Mouse (Mus musculus): ENCODE results near the gene Man2a2. TPM values are rescaled to one million over a fixed set of nuclear protein-coding genes. Genes with fewer than 3 reads are reported as not detected.

The Man2a2 gene
- polyA plus RNA-seq (2014; fragmentation: Nextera tagmentation; extraction: Ambion mirVana), result 15.9 and 19.5 TPM in 2 replicates

DNA sequence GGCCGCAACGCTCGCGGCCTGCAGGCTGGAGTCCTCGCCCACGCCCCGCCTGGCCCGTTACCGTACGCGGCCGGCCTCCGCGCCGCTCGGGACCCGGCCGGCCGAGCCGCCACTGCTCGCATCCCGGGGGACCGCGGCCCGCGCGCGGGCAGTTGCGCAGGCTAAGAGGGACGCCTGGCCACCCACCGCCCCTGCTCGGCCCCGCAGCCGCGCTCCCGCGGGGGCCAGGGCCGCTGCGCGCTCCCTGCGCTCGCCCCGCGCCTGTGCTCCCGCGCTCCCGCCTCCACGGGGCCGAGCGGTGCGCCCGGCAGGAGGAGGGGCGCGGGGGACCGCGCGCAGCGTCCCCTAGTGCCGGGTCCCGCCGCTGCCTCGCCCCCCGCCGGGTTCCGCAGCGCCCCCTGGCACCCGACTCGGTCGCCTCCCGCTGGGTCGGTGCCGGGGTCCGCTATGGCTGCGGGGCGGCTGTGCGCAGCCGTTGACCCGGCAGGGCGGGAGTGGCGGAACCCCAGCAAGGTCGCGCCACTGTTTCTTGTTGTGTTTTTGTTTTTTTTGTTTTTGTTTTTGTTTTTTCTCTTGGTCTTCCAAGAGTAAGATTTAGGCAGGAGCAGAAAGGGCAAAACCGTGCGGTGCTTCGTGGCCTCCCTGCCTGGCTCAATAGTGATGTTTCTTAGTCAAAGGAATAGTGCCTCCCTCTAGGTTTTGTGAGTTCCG is at the start of gene Man2a2:
Gene Man2a2, minus strand, starts transcription at position 335 of the 711 bp plus-strand sequence.
- Histone ChIP-seq H3K9ac (ENCODE audit: low read length) (peak within 1 kb of the TSS; percentile 82), H3K4me3 (ENCODE audit: control insufficient read depth in 1 of 2, insufficient read depth in 1 of 2, low read depth in 1 of 2, low read length in 2 of 2) (peak within 1 kb of the TSS; percentile 70 to 89), H3K36me3 (ENCODE audit: control insufficient read depth, insufficient read depth, low read length) (peaks cover 26% of the 10 kb centered on the region), H3K27me3 (ENCODE audit: control insufficient read depth, insufficient read depth, low read length) (no peaks in the 10 kb centered on the region), H3K27ac (replicated peaks in 1 of 2; ENCODE audit: control insufficient read depth in 1 of 2, insufficient read depth in 1 of 2, low read depth in 2 of 2, low read length in 2 of 2) (peak within 1 kb of the TSS; percentile 78 to 84), H3K9me3 (ENCODE audit: control insufficient read depth, low read length) (no peaks in the 10 kb centered on the region), H3K4me1 (ENCODE audit: control insufficient read depth in 2 of 2, insufficient read depth in 2 of 2, low read length in 2 of 2) (peaks cover 11 to 20% of the 10 kb centered on the region in 2 experiments), H3K4me2 (ENCODE audit: low read length) (peak within 1 kb of the TSS; percentile 76)
- ATAC-seq (ENCODE audit: insufficient number of reproducible peaks, insufficient read depth, low FRiP score, low read depth), result peak; percentile 63
- WGBS, result under 1% methylated on average over 85 of the region's 86 CpGs

DNA sequence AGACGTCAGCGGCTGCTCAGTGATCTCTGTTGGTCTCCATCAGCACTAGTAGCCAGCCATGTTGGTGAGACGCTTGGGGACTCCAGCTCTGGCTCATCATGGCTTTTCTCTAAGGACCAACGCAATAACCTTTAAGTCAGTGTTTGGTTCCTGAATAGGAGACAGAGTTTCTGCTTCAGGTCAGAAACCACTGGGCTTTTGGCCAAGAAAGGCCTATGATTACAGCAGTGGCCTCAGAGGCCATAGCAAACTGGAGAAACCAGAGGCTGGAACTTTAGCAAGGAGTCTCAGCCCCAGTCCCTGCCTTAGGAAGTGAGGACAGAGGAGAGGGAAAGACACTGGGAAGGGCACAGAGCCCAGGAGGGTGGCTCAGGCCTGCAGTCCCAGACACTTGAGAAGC is 49.4 kb upstream of the Man2a2 start:
- no peak for ATAC-seq (ENCODE audit: insufficient number of reproducible peaks, insufficient read depth, low FRiP score, low read depth)
- no peaks in the 10 kb centered on the region for H3K27me3 ChIP-seq (ENCODE audit: control insufficient read depth, insufficient read depth, low read length)
- peak overlapping the region in 1 of 2 experiments; percentile 33; a peak in 1 of 4 replicates for H3K27ac ChIP-seq (replicated peaks in 1 of 2; ENCODE audit: control insufficient read depth in 1 of 2, insufficient read depth in 1 of 2, low read depth in 2 of 2, low read length in 2 of 2)
- peaks cover 6 to 11% of the 10 kb centered on the region in 2 experiments; a peak in 3 of 4 replicates for H3K4me1 ChIP-seq (ENCODE audit: control insufficient read depth in 2 of 2, insufficient read depth in 2 of 2, low read length in 2 of 2)
- H3K36me3 ChIP-seq (ENCODE audit: control insufficient read depth, insufficient read depth, low read length), result no peaks in the 10 kb centered on the region
- H3K4me3 ChIP-seq (ENCODE audit: control insufficient read depth in 1 of 2, insufficient read depth in 1 of 2, low read depth in 1 of 2, low read length in 2 of 2), result no peak overlapping the region
- H3K9me3 ChIP-seq (ENCODE audit: control insufficient read depth, low read length), result 0 out of 2 replicates have a peak, but pooled peaks cover 2% of the 10 kb centered on the region
- no peak overlapping the region for H3K4me2 ChIP-seq (ENCODE audit: low read length)
- no peak overlapping the region for H3K9ac ChIP-seq (ENCODE audit: low read length)
- 78% methylated on average over 4 of the region's 4 CpGs for WGBS

DNA sequence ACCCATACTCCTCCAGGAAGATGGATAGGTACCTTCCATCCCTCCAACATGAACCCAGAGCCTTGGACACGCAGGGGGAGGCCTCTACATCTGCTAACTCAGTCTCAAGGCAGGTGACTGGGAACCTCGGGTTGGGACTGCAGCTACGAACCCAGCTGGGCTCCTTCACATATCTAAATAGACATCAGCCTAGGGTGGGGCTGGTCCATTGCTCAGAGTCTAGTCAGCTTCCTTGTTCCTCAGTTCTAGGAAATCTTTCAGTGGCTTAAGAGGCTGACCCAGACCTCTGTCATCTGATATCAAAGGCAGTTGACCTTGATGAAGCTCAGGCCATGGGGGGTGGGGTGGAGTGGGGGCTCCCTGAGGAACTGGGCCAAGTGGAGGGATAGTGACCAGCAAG is 48.1 kb upstream of the Man2a2 start:
- no peaks in the 10 kb centered on the region for H3K9me3 ChIP-seq (ENCODE audit: control insufficient read depth, low read length)
- H3K4me2 ChIP-seq (ENCODE audit: low read length), result no peak overlapping the region
- no peaks in the 10 kb centered on the region for H3K36me3 ChIP-seq (ENCODE audit: control insufficient read depth, insufficient read depth, low read length)
- no peak overlapping the region for H3K27ac ChIP-seq (replicated peaks in 1 of 2; ENCODE audit: control insufficient read depth in 1 of 2, insufficient read depth in 1 of 2, low read depth in 2 of 2, low read length in 2 of 2)
- 70% methylated on average over 3 of the region's 3 CpGs for whole genome bisulfite sequencing
- no peak overlapping the region for H3K9ac ChIP-seq (ENCODE audit: low read length)
- peaks cover 6 to 11% of the 10 kb centered on the region in 2 experiments; a peak in 3 of 4 replicates for H3K4me1 ChIP-seq (ENCODE audit: control insufficient read depth in 2 of 2, insufficient read depth in 2 of 2, low read length in 2 of 2)
- H3K4me3 ChIP-seq (ENCODE audit: control insufficient read depth in 1 of 2, insufficient read depth in 1 of 2, low read depth in 1 of 2, low read length in 2 of 2), result no peak overlapping the region
- no peaks in the 10 kb centered on the region for H3K27me3 ChIP-seq (ENCODE audit: control insufficient read depth, insufficient read depth, low read length)
- no peak for ATAC-seq (ENCODE audit: insufficient number of reproducible peaks, insufficient read depth, low FRiP score, low read depth)

DNA sequence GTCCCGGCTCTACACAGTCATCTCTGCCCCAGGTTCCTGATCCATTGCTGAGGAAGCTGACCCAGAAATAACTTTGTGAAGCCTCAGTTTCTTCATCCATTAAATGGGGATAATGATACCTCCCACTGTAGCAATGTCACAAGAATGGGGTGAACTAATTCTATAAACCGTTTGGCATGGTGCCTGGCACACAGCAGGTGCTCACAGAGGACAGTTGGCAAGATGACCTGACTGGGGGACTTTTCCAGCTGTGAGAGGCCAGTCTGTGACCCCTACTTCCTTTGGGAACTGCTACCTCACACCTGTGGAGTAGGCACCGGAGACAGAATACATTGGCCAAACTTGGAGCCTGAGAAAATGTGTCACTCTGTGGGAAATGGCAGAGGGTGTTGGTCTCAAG is 46.9 kb upstream of the Man2a2 start:
- Histone ChIP-seq H3K27ac (replicated peaks in 1 of 2; ENCODE audit: control insufficient read depth in 1 of 2, insufficient read depth in 1 of 2, low read depth in 2 of 2, low read length in 2 of 2) (no peak overlapping the region), H3K9me3 (ENCODE audit: control insufficient read depth, low read length) (no peaks in the 10 kb centered on the region), H3K4me1 (ENCODE audit: control insufficient read depth in 2 of 2, insufficient read depth in 2 of 2, low read length in 2 of 2) (peaks cover 5 to 7% of the 10 kb centered on the region in 2 experiments; a peak in 3 of 4 replicates), H3K4me3 (ENCODE audit: control insufficient read depth in 1 of 2, insufficient read depth in 1 of 2, low read depth in 1 of 2, low read length in 2 of 2) (no peak overlapping the region), H3K27me3 (ENCODE audit: control insufficient read depth, insufficient read depth, low read length) (no peaks in the 10 kb centered on the region), H3K9ac (ENCODE audit: low read length) (no peak overlapping the region), H3K4me2 (ENCODE audit: low read length) (no peak overlapping the region), H3K36me3 (ENCODE audit: control insufficient read depth, insufficient read depth, low read length) (no peaks in the 10 kb centered on the region)
- WGBS, result 80% methylated on average over 3 of the region's 3 CpGs
- ATAC-seq (ENCODE audit: insufficient number of reproducible peaks, insufficient read depth, low FRiP score, low read depth), result no peak

DNA sequence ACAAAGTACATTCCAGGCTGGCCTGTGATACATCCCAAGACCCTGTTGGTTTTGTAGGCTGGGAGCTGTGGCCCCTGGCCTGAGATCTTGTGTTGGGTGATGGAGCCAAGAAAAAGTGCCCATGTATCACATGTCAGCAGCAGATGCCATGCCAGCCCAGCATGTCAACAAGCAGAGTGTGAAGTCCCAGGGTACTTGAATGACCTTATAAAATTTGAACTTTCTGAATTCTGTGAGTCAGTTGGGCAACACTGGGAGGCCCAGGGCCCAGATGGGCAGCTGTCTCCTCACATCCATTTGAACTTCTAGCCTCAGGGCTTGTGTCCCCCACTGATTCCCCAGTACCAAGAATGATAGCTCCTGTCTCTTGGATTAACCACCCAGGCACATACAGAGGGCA is 46.4 kb upstream of the Man2a2 start:
- Histone ChIP-seq H3K9ac (ENCODE audit: low read length) (no peak overlapping the region), H3K36me3 (ENCODE audit: control insufficient read depth, insufficient read depth, low read length) (no peaks in the 10 kb centered on the region), H3K4me3 (ENCODE audit: control insufficient read depth in 1 of 2, insufficient read depth in 1 of 2, low read depth in 1 of 2, low read length in 2 of 2) (no peak overlapping the region), H3K27me3 (ENCODE audit: control insufficient read depth, insufficient read depth, low read length) (no peaks in the 10 kb centered on the region), H3K27ac (replicated peaks in 1 of 2; ENCODE audit: control insufficient read depth in 1 of 2, insufficient read depth in 1 of 2, low read depth in 2 of 2, low read length in 2 of 2) (no peak overlapping the region), H3K9me3 (ENCODE audit: control insufficient read depth, low read length) (no peaks in the 10 kb centered on the region), H3K4me2 (ENCODE audit: low read length) (no peak overlapping the region), H3K4me1 (ENCODE audit: control insufficient read depth in 2 of 2, insufficient read depth in 2 of 2, low read length in 2 of 2) (peaks cover 4 to 6% of the 10 kb centered on the region in 2 experiments; a peak in 3 of 4 replicates)
- no peak for ATAC-seq (ENCODE audit: insufficient number of reproducible peaks, insufficient read depth, low FRiP score, low read depth)

DNA sequence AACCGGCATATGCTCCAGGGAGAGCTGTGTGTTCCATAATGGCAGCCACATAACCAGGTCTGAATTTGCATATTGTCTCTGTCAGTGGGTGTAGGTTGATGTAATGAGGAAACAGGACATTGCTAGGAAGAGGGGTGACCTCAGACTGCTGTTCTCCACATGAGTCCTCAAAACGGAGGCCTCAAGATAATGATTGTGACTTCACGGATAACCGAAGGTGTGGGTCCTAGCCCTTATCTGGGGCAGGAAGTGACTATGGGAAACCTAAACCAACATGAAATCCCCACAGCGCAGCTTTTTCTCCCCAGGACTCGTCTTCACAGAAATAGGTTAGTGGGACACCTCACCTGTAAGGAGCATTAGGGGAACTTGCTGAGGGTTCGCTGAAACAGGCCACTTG is 45.8 kb upstream of the Man2a2 start:
- no peaks in the 10 kb centered on the region for H3K27me3 ChIP-seq (ENCODE audit: control insufficient read depth, insufficient read depth, low read length)
- no peaks in the 10 kb centered on the region for H3K9me3 ChIP-seq (ENCODE audit: control insufficient read depth, low read length)
- H3K27ac ChIP-seq (replicated peaks in 1 of 2; ENCODE audit: control insufficient read depth in 1 of 2, insufficient read depth in 1 of 2, low read depth in 2 of 2, low read length in 2 of 2), result no peak overlapping the region
- no peak overlapping the region for H3K4me2 ChIP-seq (ENCODE audit: low read length)
- H3K9ac ChIP-seq (ENCODE audit: low read length), result no peak overlapping the region
- no peak overlapping the region for H3K4me3 ChIP-seq (ENCODE audit: control insufficient read depth in 1 of 2, insufficient read depth in 1 of 2, low read depth in 1 of 2, low read length in 2 of 2)
- no peak for ATAC-seq (ENCODE audit: insufficient number of reproducible peaks, insufficient read depth, low FRiP score, low read depth)
- peaks cover 4 to 6% of the 10 kb centered on the region in 2 experiments; a peak in 3 of 4 replicates for H3K4me1 ChIP-seq (ENCODE audit: control insufficient read depth in 2 of 2, insufficient read depth in 2 of 2, low read length in 2 of 2)
- WGBS, result 64% methylated on average over 7 of the region's 7 CpGs
- H3K36me3 ChIP-seq (ENCODE audit: control insufficient read depth, insufficient read depth, low read length), result no peaks in the 10 kb centered on the region

DNA sequence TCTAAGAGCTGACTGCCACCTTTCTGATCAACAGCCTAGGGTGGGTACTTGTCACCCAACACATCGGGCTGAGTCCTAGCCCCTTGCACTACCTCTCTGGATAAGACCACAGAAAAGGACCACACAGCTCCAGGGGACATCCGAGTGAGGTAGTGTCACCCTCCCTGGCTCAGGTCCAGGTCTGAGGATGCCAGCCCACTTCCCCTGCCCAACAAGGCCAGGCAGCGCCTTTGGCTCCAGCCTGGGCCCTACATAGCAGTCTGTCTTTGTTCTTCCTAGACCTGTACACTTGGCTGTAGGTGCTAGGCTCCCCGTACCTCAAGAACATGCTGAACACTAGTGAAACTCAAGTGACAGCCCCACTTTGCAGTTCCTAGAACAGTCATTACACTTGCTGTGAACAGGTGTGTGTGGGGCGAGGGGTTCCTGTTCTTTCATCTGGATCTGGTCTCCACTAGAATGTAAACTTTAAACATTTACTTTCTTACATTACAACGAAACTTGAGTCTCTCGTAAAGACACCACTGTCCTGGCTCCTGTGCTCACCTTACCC is 43.2 kb upstream of the Man2a2 start:
- no peaks in the 10 kb centered on the region for H3K27me3 ChIP-seq (ENCODE audit: control insufficient read depth, insufficient read depth, low read length)
- no peak overlapping the region for H3K9ac ChIP-seq (ENCODE audit: low read length)
- H3K4me2 ChIP-seq (ENCODE audit: low read length), result no peak overlapping the region
- WGBS, result 78% methylated on average over 7 of the region's 7 CpGs
- no peak overlapping the region for H3K27ac ChIP-seq (replicated peaks in 1 of 2; ENCODE audit: control insufficient read depth in 1 of 2, insufficient read depth in 1 of 2, low read depth in 2 of 2, low read length in 2 of 2)
- H3K36me3 ChIP-seq (ENCODE audit: control insufficient read depth, insufficient read depth, low read length), result no peaks in the 10 kb centered on the region
- H3K4me1 ChIP-seq (ENCODE audit: control insufficient read depth in 2 of 2, insufficient read depth in 2 of 2, low read length in 2 of 2), result 0 out of 4 replicates have a peak, but pooled peaks cover 0 to 5% of the 10 kb centered on the region in 2 experiments
- H3K4me3 ChIP-seq (ENCODE audit: control insufficient read depth in 1 of 2, insufficient read depth in 1 of 2, low read depth in 1 of 2, low read length in 2 of 2), result no peak overlapping the region
- no peaks in the 10 kb centered on the region for H3K9me3 ChIP-seq (ENCODE audit: control insufficient read depth, low read length)
- ATAC-seq (ENCODE audit: insufficient number of reproducible peaks, insufficient read depth, low FRiP score, low read depth), result no peak

Data from heart, embryonic 14.5 days (tissue).